8 mouse cellular contexts compared by ENCODE assay signal in genomic region chr4:138463832-138464487, GRCm38 (mm10). TPM values are rescaled to one million over a fixed set of nuclear protein-coding genes. Genes with fewer than 3 reads are reported as not detected.
DNase-seq lines count a peak whose midpoint lies in the region; ATAC-seq and TF ChIP-seq lines count a peak whose summit lies in the region.

No protein-coding gene starts in this region.

- no peaks in the 10 kb centered on the region for H3K9me3 ChIP-seq in embryonic facial prominence, embryonic 11.5 days (replicated peaks; ENCODE audit: control insufficient read depth, low read length)
- H3K9me3 ChIP-seq in heart, embryonic 12.5 days (replicated peaks) = 0 out of 2 replicates have a peak, but pooled peaks cover 3% of the 10 kb centered on the region
- no peaks in the 10 kb centered on the region for H3K9me3 ChIP-seq in liver, embryonic 14.5 days (ENCODE audit: control insufficient read depth, low read length)

- H3K27me3 ChIP-seq in embryonic facial prominence, embryonic 11.5 days (ENCODE audit: control insufficient read depth, insufficient read depth, low read length) = no peaks in the 10 kb centered on the region
- H3K27me3 ChIP-seq in heart, embryonic 12.5 days (replicated peaks) = peaks cover 63% of the 10 kb centered on the region
- H3K27me3 ChIP-seq in liver, embryonic 14.5 days (ENCODE audit: control insufficient read depth, insufficient read depth, low read length) = peaks cover 16% of the 10 kb centered on the region

- WGBS in embryonic facial prominence, embryonic 11.5 days = 2% methylated on average over 11 of the region's 11 CpGs
- WGBS in heart, embryonic 12.5 days = 6% methylated on average over 11 of the region's 11 CpGs
- 1% methylated on average over 11 of the region's 11 CpGs for WGBS in liver, embryonic 14.5 days (ENCODE audit: insufficient replicate concordance)

- H3K27ac ChIP-seq in embryonic facial prominence, embryonic 11.5 days (replicated peaks; ENCODE audit: low read depth, low read length) = no peak overlapping the region
- H3K27ac ChIP-seq in heart, embryonic 12.5 days (ENCODE audit: poor library complexity, severe bottlenecking) = peak overlapping the region; percentile 78
- H3K27ac ChIP-seq in liver, embryonic 14.5 days = no peak overlapping the region

- peak overlapping the region; percentile 0; the same call in 1 of the 2 replicates for H3K4me2 ChIP-seq in embryonic facial prominence, embryonic 11.5 days (ENCODE audit: low read depth, low read length)
- H3K4me2 ChIP-seq in heart, embryonic 12.5 days = peak overlapping the region; percentile 56
- peak overlapping the region; percentile 9 for H3K4me2 ChIP-seq in liver, embryonic 14.5 days (ENCODE audit: low read depth)

- no peak overlapping the region for H3K9ac ChIP-seq in embryonic facial prominence, embryonic 11.5 days (replicated peaks; ENCODE audit: low read length)
- H3K9ac ChIP-seq in heart, embryonic 12.5 days = no peak overlapping the region
- H3K9ac ChIP-seq in liver, embryonic 14.5 days (replicated peaks) = no peak overlapping the region

- peaks cover 6% of the 10 kb centered on the region for H3K4me1 ChIP-seq in embryonic facial prominence, embryonic 11.5 days (ENCODE audit: control insufficient read depth, insufficient read depth, low read length)
- peaks cover 34% of the 10 kb centered on the region for H3K4me1 ChIP-seq in heart, embryonic 12.5 days (replicated peaks)
- peaks cover 0 to 20% of the 10 kb centered on the region in 2 experiments; a peak in 2 of 4 replicates for H3K4me1 ChIP-seq in liver, embryonic 14.5 days (replicated peaks; ENCODE audit: control insufficient read depth in 2 of 2, insufficient read depth in 2 of 2, low read length in 1 of 2)

- no peaks in the 10 kb centered on the region for H3K36me3 ChIP-seq in embryonic facial prominence, embryonic 11.5 days (replicated peaks; ENCODE audit: control insufficient read depth, insufficient read depth, low read depth, low read length)
- no peaks in the 10 kb centered on the region for H3K36me3 ChIP-seq in heart, embryonic 12.5 days
- H3K36me3 ChIP-seq in liver, embryonic 14.5 days (replicated peaks; ENCODE audit: control insufficient read depth, insufficient read depth, low read depth) = no peaks in the 10 kb centered on the region

- TF ChIP-seq CTCF in liver, embryonic 14.5 days (IDR thresholded peaks at IDR 0.05; ENCODE audit: low read depth) = no peak

- H3K4me3 ChIP-seq in embryonic facial prominence, embryonic 11.5 days (ENCODE audit: low read depth, low read length) = no peak overlapping the region
- H3K4me3 ChIP-seq in heart, embryonic 12.5 days = peak overlapping the region; percentile 6
- H3K4me3 ChIP-seq in liver, embryonic 14.5 days (ENCODE audit: insufficient read depth in 1 of 2, low read depth in 2 of 2, low read length in 2 of 2) = no peak overlapping the region

- peak; percentile 81 for DNase-seq in CD4-positive, CD25-positive, alpha-beta regulatory T cell, adult 2 months (ENCODE audit: low read depth, low spot score)
- peak; percentile 85 for DNase-seq in R1 (ENCODE audit: low read depth, low spot score)
- DNase-seq in embryonic facial prominence, embryonic 11.5 days (ENCODE audit: low spot score) = peak; percentile 53
- DNase-seq in kidney, adult 9 months = peak; percentile 99
- DNase-seq in liver, embryonic 14.5 days (ENCODE audit: low read depth in 3 of 3, low spot score in 3 of 3) = peak in 1 of 3 experiments; percentile 26
- peak; percentile 48 for DNase-seq in naive thymus-derived CD4-positive, alpha-beta T cell, adult 2 months (ENCODE audit: low read depth)
- DNase-seq in urinary bladder, postnatal 4 days (ENCODE audit: low spot score in 2 of 2) = peak; percentile 73 to 84

- no peak for TF ChIP-seq EP300 in liver, embryonic 14.5 days (IDR thresholded peaks at IDR 0.05; ENCODE audit: low read depth)

- 0 out of 2 replicates have a peak, but pooled peaks have one; percentile 32 for ATAC-seq in embryonic facial prominence, embryonic 11.5 days (replicated peaks; ENCODE audit: insufficient number of reproducible peaks, low FRiP score, low TSS enrichment, low read depth)
- ATAC-seq in heart, embryonic 12.5 days (ENCODE audit: insufficient number of reproducible peaks, low FRiP score) = peak; percentile 76
- peak; percentile 53 for ATAC-seq in liver, embryonic 14.5 days (ENCODE audit: insufficient read depth)

RNA-seq across cellular contexts. Expression of gene Camk2n1, which starts 9.8 kb away (rescaled TPM):
- 2.4 and 2.7 TPM in 2 replicates for polyA plus RNA-seq in embryonic facial prominence, embryonic 11.5 days (2014; fragmentation: Nextera tagmentation; extraction: Ambion mirVana)
- 1.1 and 1.4 TPM in 2 replicates for polyA plus RNA-seq in heart, embryonic 12.5 days (2016; fragmentation: Nextera tagmentation; extraction: Ambion mirVana)
- polyA plus RNA-seq in liver, embryonic 14.5 days (2012; rRNA removed) = 2.3 and 2.6 TPM in 2 replicates
- polyA plus RNA-seq in liver, embryonic 14.5 days (2014; fragmentation: Nextera tagmentation; extraction: Ambion mirVana) = 1.1 TPM in 2 replicates

RNA-seq across cellular contexts. Expression of gene Mul1, which starts 29.5 kb away (rescaled TPM):
- 15.4 and 18.0 TPM in 2 replicates for polyA plus RNA-seq in embryonic facial prominence, embryonic 11.5 days (2014; fragmentation: Nextera tagmentation; extraction: Ambion mirVana)
- polyA plus RNA-seq in heart, embryonic 12.5 days (2016; fragmentation: Nextera tagmentation; extraction: Ambion mirVana) = 18.6 and 21.5 TPM in 2 replicates
- 3.8 and 4.3 TPM in 2 replicates for polyA plus RNA-seq in liver, embryonic 14.5 days (2012; rRNA removed)
- polyA plus RNA-seq in liver, embryonic 14.5 days (2014; fragmentation: Nextera tagmentation; extraction: Ambion mirVana) = 7.7 and 8.7 TPM in 2 replicates

Comparison
In these comparisons a context has a peak if more than half of its experiments do, and no peak if none do; other contexts are left out.
1. H3K4me2 ChIP-seq: peak in every context shown above with its lines; median percentile 56 in heart, embryonic 12.5 days; 9 in liver, embryonic 14.5 days; 0 in embryonic facial prominence, embryonic 11.5 days.